Mouse (Mus musculus) embryo, embryonic 10.5 days (tissue): Measurements from ENCODE around the gene Trdmt1.

ENCODE experiments used
- DNase-seq: peaks from one replicate; pipeline ENCODE4 v3.0.0-alpha.2; 2015; ENCODE audit warnings: low spot score

Gene Trdmt1

DNA sequence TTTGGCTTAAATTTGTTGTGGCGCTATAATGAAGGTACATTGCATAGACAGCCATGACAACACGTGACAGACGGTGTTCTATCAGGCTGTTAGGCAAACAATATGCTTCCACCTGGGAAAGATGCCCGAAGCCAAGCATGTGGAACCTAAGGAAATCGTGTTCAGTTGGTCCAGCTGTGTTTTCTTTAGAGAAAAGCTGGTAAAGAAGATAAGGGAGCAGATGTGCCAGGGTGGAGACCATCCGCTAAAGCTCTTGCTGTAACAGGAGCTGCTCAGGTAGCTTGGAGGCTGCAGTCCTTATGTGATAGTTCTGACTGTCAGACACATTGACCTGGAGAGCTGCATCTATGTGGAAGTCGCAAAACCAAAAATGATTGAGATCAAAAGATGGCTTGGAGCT, 45.3 kb downstream of the Trdmt1 start:
- no peak for DNase-seq

GRCm38 (mm10) chr2:13496087-13496486, 48.4 kb downstream of the Trdmt1 start:
- DNase-seq: no peak

GRCm38 (mm10) chr2:13492927-13493326, 51.5 kb downstream of the Trdmt1 start:
- DNase-seq: no peak

DNA sequence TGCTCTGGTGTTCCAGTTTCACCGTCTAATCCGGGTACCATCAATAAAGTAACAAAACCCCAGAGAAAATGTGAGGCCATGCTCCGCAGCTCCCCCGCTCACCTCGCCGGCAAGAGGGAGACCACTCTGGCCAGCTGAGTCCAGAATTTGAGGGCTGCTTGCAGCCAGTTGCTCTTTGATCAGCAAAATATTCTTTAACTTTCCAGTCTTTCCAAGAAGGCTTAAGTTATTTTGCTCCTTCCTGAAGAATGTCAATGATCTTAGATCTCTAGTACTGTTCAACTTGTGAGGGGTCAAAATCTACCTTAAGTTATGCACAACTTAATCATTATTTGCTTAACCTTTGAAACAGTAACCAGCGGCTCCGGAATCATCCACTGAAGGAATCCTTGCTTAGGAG, 52.7 kb downstream of the Trdmt1 start, which contains the start of gene Cubn:
Gene Cubn (minus strand): TSS at position 80 of the 400 bp plus-strand sequence.
- DNase-seq: peak; percentile 17

DNA sequence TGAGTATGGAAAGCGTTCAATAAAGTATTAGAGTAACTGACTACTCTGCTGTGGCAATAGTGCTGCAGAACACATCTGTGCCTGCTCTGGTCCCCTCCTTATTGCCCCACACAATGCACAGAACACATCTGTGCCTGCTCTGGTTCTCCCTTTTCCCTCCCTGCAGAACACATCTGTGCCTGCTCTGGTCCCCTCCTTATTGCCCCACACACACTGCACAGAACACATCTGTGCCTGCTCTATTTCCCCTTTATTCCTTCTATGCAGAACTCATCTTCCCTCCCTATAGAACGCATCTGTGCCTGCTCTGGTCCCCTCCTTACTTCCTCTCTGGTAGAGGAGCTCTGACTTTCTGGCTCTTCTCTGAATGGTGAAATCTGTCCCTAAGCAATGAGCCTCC, 54.0 kb downstream of the Trdmt1 start:
- no peak for DNase-seq

GRCm38 (mm10) chr2:13486470-13486869, 58.0 kb downstream of the Trdmt1 start:
- DNase-seq: no peak

- no peak for DNase-seq
These were observed 59.9 kb downstream of the Trdmt1 start for GRCm38 (mm10) chr2:13484566-13484965.

DNA sequence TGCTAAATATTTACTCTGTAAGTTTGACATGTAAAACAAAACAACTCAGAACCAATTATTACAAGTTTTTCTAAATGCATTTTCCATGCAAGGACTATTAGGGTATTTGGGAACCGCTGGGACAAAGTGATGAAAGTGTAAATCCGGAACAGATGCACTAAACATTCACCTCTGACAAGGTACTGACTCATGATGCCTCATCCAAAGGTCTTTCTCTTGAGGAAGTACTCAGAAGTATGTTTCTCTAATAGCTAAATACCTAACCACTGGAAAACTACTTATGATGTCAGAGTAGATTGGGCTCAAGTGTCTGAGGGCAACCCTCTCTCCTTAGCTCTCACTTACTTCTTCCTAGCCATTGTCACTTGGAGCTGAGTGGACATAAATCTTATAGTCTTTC, 63.7 kb downstream of the Trdmt1 start:
- DNase-seq: no peak

GRCm38 (mm10) chr2:13479165-13479564, 65.3 kb downstream of the Trdmt1 start:
- no peak for DNase-seq

DNA sequence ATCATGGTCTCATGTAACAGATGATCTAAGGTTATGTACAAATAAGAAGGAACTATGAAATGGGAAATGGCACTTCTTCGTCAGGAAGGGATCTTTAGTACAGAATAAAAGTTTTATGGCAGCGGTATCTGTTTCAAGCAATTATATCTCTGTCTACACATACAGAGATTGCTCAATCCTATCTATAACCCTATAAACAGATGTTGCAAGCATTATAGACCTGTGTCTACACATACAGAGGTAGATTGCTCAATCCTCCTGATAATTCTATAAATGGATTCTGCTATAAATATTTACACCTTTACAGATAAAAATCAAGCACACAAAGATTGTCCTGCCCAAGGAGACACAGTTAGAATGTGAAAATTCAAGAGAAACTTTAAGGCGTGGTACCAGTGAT, 74.4 kb downstream of the Trdmt1 start:
- DNase-seq: no peak

- DNase-seq: no peak
These were observed 74.8 kb downstream of the Trdmt1 start for GRCm38 (mm10) chr2:13469641-13470040.

- DNase-seq: no peak
These were observed 77.8 kb downstream of the Trdmt1 start for GRCm38 (mm10) chr2:13466685-13467084.
